Mouse (Mus musculus) G1E (cell line): ENCODE data around the gene 5730596B20Rik. TPM values are rescaled to one million over a fixed set of nuclear protein-coding genes. Genes with fewer than 3 reads are reported as not detected.
A peak's percentile ranks its signal among the peaks of the same experiment; 100 is the strongest.

ENCODE experiments used
- ATAC-seq: 2 replicates; pipeline ENCODE4 v1.8.0; 2016; ENCODE audit warnings: mild to moderate bottlenecking; ENCODE audit not compliant: insufficient number of reproducible peaks, poor library complexity, low FRiP score, severe bottlenecking; ENCODE audit errors: extremely low read depth
- DNase-seq: peaks from one replicate; pipeline ENCODE4 v3.0.0; 2012; ENCODE audit warnings: low spot score
- H3K27me3 ChIP-seq: 2 replicates; pipeline ENCODE4 v1.6.1; 2012; ENCODE audit warnings: mild to moderate bottlenecking, low read length, inconsistent platforms; ENCODE audit not compliant: insufficient read depth
- H3K36me3 ChIP-seq: replicated peaks from 2 replicates; pipeline ENCODE3; 2012; ENCODE audit warnings: mild to moderate bottlenecking, inconsistent platforms
- H3K4me1 ChIP-seq: 2 replicates; pipeline ENCODE4 v1.6.1; 2012; ENCODE audit warnings: low read depth, low read length, inconsistent platforms, mixed read lengths; ENCODE audit not compliant: insufficient read depth
- H3K4me3 ChIP-seq: 2 replicates; pipeline ENCODE4 v1.5.1; 2012; ENCODE audit warnings: low read depth, mild to moderate bottlenecking, inconsistent platforms, low read length, moderate library complexity, mixed read lengths
- H3K9me3 ChIP-seq: replicated peaks from 2 replicates; pipeline ENCODE4 v1.6.1; 2012; ENCODE audit warnings: inconsistent platforms
- CTCF ChIP-seq: IDR thresholded peaks from 2 replicates; pipeline ENCODE4 v1.5.1; 2012; ENCODE audit warnings: low read depth, low read length, inconsistent platforms, mixed read lengths
- GATA1 ChIP-seq: IDR thresholded peaks from 2 replicates; pipeline ENCODE4 v1.6.1; 2012; ENCODE audit warnings: borderline replicate concordance, low read length, inconsistent platforms, mixed read lengths
- GATA2 ChIP-seq: IDR thresholded peaks from 2 replicates; pipeline ENCODE4 v1.6.1; 2012; ENCODE audit warnings: low read depth, low read length, inconsistent platforms, borderline replicate concordance
- POLR2AphosphoS5 ChIP-seq: IDR thresholded peaks from 2 replicates; pipeline ENCODE4 v1.6.1; 2012; ENCODE audit warnings: low read depth, low read length, inconsistent platforms; ENCODE audit not compliant: insufficient replicate concordance
- TAL1 ChIP-seq: conservative IDR thresholded peaks from 2 replicates; pipeline ENCODE4 v1.6.1; 2012; ENCODE audit warnings: low read depth, low read length, inconsistent platforms, mixed read lengths
- polyA plus RNA-seq: library from polyadenylated mRNA; stranded (reverse); fragments of >175 nt; gene quantifications from 2 replicates; pipeline ENCODE4 v1.2.3, GENCODE M21; 2012
- total RNA-seq, 2 experiments: library from RNA; stranded (forward) in 1 of 2; stranded (reverse) in 1 of 2; fragments of 200-1000 nt in 1 of 2; fragments of >200 nt in 1 of 2; fragmentation: Nextera tagmentation in 1 of 2; gene quantifications; 2 replicates each; pipeline ENCODE4 v1.2.3; 2014 to 2017

The 5730596B20Rik gene
- total and polyA plus RNA-seq, 3 experiments: 0.05 TPM; not detected in 2

- DNase-seq (no peak), ATAC-seq (no peak)
- TF ChIP-seq GATA2: no peak
- no peak for TF ChIP-seq GATA1
- TF ChIP-seq CTCF: no peak
- no peak for TF ChIP-seq POLR2AphosphoS5
- TF ChIP-seq TAL1: no peak
- Histone ChIP-seq H3K4me1 (peaks cover 10% of the 10 kb centered on the region), H3K27me3 (peaks cover 48% of the 10 kb centered on the region), H3K9me3 (peaks cover 9% of the 10 kb centered on the region), H3K36me3 (no peaks in the 10 kb centered on the region), H3K4me3 (no peak overlapping the region)
Measured at GRCm38 (mm10) chr6:52220003-52220864, 42.9 kb downstream of the 5730596B20Rik start.

DNA sequence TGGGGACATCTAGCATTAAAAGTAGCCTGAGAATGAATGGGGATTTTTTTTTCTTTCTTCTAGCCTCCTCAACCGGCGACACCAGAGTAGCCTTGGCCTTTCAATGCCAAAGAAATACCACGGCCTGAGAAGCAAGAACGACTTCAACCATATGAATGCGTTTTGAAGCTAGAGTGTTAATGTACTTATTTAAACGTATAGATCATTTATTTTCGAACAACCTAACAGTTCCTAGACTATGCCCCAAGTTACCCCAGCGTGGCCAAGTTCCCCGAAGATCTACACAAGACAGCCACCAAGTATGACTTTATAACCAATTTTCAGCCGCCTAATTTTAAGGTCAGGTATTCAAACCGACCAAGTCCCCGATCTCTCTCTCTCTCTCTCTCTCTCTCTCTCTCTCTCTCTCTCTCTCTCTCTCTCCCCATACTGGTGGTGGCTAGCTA, 43.6 kb downstream of the 5730596B20Rik start:
- DNase-seq (no peak), ATAC-seq (no peak)
- TF ChIP-seq GATA1 (no peak), POLR2AphosphoS5 (no peak), GATA2 (no peak), CTCF (no peak), TAL1 (no peak)
- H3K4me1 ChIP-seq: peaks cover 10% of the 10 kb centered on the region
- no peak overlapping the region for H3K4me3 ChIP-seq
- peaks cover 9% of the 10 kb centered on the region for H3K9me3 ChIP-seq
- peaks cover 50% of the 10 kb centered on the region for H3K27me3 ChIP-seq
- no peaks in the 10 kb centered on the region for H3K36me3 ChIP-seq

- Histone ChIP-seq H3K4me1 (peaks cover 10% of the 10 kb centered on the region), H3K4me3 (peak within 1 kb of the TSS; percentile 62; the same call in 1 of the 2 replicates), H3K27me3 (peaks cover 51% of the 10 kb centered on the region), H3K36me3 (no peaks in the 10 kb centered on the region), H3K9me3 (peaks cover 9% of the 10 kb centered on the region)
- ATAC-seq (peak; percentile 60), DNase-seq (peak; percentile 39)
- TF ChIP-seq TAL1: no peak
- TF ChIP-seq CTCF: peak; percentile 83
Measured at GRCm38 (mm10) chr6:52221337-52221992, 44.2 kb downstream of the 5730596B20Rik start, which contains the start of gene Hoxa7. Gene Hoxa7, minus strand, starts transcription at chr6:52221854.

GRCm38 (mm10) chr6:52221993-52222685, 44.8 kb downstream of the 5730596B20Rik start:
- H3K27me3 ChIP-seq: peaks cover 52% of the 10 kb centered on the region
- TF ChIP-seq GATA1 (no peak), POLR2AphosphoS5 (no peak), TAL1 (no peak), CTCF (no peak), GATA2 (no peak)
- DNase-seq: no peak
- ATAC-seq: no peak
- H3K4me1 ChIP-seq: peaks cover 10% of the 10 kb centered on the region
- peak overlapping the region; percentile 62; the same call in 1 of the 2 replicates for H3K4me3 ChIP-seq
- H3K36me3 ChIP-seq: no peaks in the 10 kb centered on the region
- H3K9me3 ChIP-seq: peaks cover 5% of the 10 kb centered on the region

GRCm38 (mm10) chr6:52222729-52223128, 45.4 kb downstream of the 5730596B20Rik start:
- no peaks in the 10 kb centered on the region for H3K9me3 ChIP-seq
- no peak overlapping the region for H3K4me3 ChIP-seq
- no peaks in the 10 kb centered on the region for H3K36me3 ChIP-seq
- peaks cover 10% of the 10 kb centered on the region for H3K4me1 ChIP-seq
- H3K27me3 ChIP-seq: peaks cover 53% of the 10 kb centered on the region
- TF ChIP-seq GATA1 (no peak), POLR2AphosphoS5 (no peak), TAL1 (no peak), GATA2 (no peak), CTCF (no peak)
- ATAC-seq (no peak), DNase-seq (no peak)

DNA sequence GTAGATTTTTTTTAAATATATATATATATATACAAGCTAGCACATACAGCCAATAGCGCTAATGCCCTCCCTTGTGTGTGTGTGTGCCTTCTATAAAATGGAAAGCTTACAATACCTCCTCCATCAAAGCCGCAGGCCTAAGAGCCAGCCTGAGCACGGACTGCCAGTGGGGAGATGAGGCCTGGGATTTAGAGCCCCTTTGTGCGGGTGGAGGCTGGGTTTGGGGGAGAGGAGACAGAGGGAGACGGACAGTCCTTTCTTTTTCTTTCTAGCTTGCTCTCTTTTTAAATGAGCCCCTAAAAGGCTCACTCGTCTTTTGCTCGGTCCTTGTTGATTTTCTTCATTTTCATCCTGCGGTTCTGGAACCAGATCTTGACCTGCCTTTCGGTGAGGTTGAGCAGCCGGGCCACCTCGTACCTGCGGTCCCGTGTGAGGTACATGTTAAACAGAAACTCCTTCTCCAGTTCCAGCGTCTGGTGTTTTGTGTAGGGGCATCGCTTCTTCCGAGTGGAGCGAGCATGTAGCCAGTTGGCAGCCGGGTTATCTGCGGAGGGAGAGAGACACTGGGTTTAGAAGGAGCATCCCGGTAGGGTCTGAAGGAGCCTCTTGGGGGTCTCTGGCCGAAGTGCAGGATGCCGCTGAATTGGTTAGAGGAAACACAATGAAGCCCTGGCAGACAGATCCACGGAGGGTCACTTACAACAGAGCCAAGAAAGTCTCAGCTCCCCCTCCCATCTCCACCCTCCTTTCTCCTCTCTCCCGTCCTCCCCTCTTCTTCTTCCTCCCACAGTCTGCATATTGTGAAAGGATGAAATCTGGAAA, 46.9 kb downstream of the 5730596B20Rik start:
- Histone ChIP-seq H3K9me3 (no peaks in the 10 kb centered on the region), H3K27me3 (peaks cover 59% of the 10 kb centered on the region), H3K4me3 (no peak overlapping the region), H3K4me1 (peaks cover 10% of the 10 kb centered on the region), H3K36me3 (no peaks in the 10 kb centered on the region)
- DNase-seq (no peak), ATAC-seq (no peak)
- TF ChIP-seq GATA1: no peak
- no peak for TF ChIP-seq POLR2AphosphoS5
- TF ChIP-seq CTCF: no peak
- no peak for TF ChIP-seq TAL1
- no peak for TF ChIP-seq GATA2
